Mouse (Mus musculus): ENCODE data around the gene Olfr1431. TPM values are rescaled to one million over a fixed set of nuclear protein-coding genes. Genes with fewer than 3 reads are reported as not detected.
"Not testable (repeated sequence)": the region's sequence is repeated elsewhere in the genome, so short reads cannot be mapped to it uniquely, and the experiment has no call there.

Olfr1431 gene
- not detected in 2 replicates for total RNA-seq (2015; ENCODE audit: low replicate concordance)
- 0.60 TPM in 1 of 2 replicates, not detected in the other for total RNA-seq (2017; ENCODE audit: low replicate concordance)

GRCm38 (mm10) chr19:12200334-12200733 is at the start of gene Olfr1431:
Olfr1431 (plus strand) TSS chr19:12200634.
- ATAC-seq (replicated peaks; ENCODE audit: low FRiP score, poor library complexity, severe bottlenecking), result no peak

- ATAC-seq (replicated peaks; ENCODE audit: low FRiP score, poor library complexity, severe bottlenecking), result not testable (repeated sequence)
Observed at GRCm38 (mm10) chr19:12170062-12170599, 30.3 kb upstream of the Olfr1431 start, which contains the start of gene Olfr1555-ps1. Olfr1555-ps1 (minus strand) TSS chr19:12170112.

GRCm38 (mm10) chr19:12175431-12175830 is 25.0 kb upstream of the Olfr1431 start:
- not testable (repeated sequence) for ATAC-seq (replicated peaks; ENCODE audit: low FRiP score, poor library complexity, severe bottlenecking)

- ATAC-seq (replicated peaks; ENCODE audit: low FRiP score, poor library complexity, severe bottlenecking), result not testable (repeated sequence)
Observed at GRCm38 (mm10) chr19:12199076-12199475, 1.4 kb upstream of the Olfr1431 start.

- not testable (repeated sequence) for ATAC-seq (replicated peaks; ENCODE audit: low FRiP score, poor library complexity, severe bottlenecking)
Observed at GRCm38 (mm10) chr19:12232496-12232895, 32.1 kb downstream of the Olfr1431 start, which contains the start of gene Olfr1432. Olfr1432 (minus strand) TSS chr19:12232596.

GRCm38 (mm10) chr19:12241559-12241958 is 41.1 kb downstream of the Olfr1431 start, which contains the start of gene Olfr262:
Olfr262 (minus strand) TSS chr19:12241659.
- ATAC-seq (replicated peaks; ENCODE audit: low FRiP score, poor library complexity, severe bottlenecking), result no peak

GRCm38 (mm10) chr19:12260732-12261131 is 60.3 kb downstream of the Olfr1431 start, which contains the start of gene Olfr235:
Olfr235 (plus strand) TSS chr19:12261032.
- no peak for ATAC-seq (replicated peaks; ENCODE audit: low FRiP score, poor library complexity, severe bottlenecking)

Other genes with a start within 250 kb of the Olfr1431 start
- 7.1 and 10.6 TPM in 2 replicates for gene Osbp, start 234.7 kb upstream of the Olfr1431 start, total RNA-seq (2015; ENCODE audit: low replicate concordance)
- gene Osbp, start 234.7 kb upstream of the Olfr1431 start, total RNA-seq (2017; ENCODE audit: low replicate concordance), result 12.7 and 14.8 TPM in 2 replicates
- not detected in 2 replicates for gene Olfr1423, start 159.3 kb upstream of the Olfr1431 start, total RNA-seq (2015; ENCODE audit: low replicate concordance)
- gene Olfr1423, start 159.3 kb upstream of the Olfr1431 start, total RNA-seq (2017; ENCODE audit: low replicate concordance), result not detected in 2 replicates
- not detected in 2 replicates for gene Olfr1424, start 138.0 kb upstream of the Olfr1431 start, total RNA-seq (2015; ENCODE audit: low replicate concordance)
- not detected in 2 replicates for gene Olfr1424, start 138.0 kb upstream of the Olfr1431 start, total RNA-seq (2017; ENCODE audit: low replicate concordance)
- gene Olfr1425, start 122.9 kb upstream of the Olfr1431 start, total RNA-seq (2015; ENCODE audit: low replicate concordance), result not detected in 2 replicates
- gene Olfr1425, start 122.9 kb upstream of the Olfr1431 start, total RNA-seq (2017; ENCODE audit: low replicate concordance), result not detected in 2 replicates
- not detected in 2 replicates for gene Olfr1426, start 108.6 kb upstream of the Olfr1431 start, total RNA-seq (2015; ENCODE audit: low replicate concordance)
- not detected in 2 replicates for gene Olfr1426, start 108.6 kb upstream of the Olfr1431 start, total RNA-seq (2017; ENCODE audit: low replicate concordance)
- gene Olfr1427, start 97.3 kb upstream of the Olfr1431 start, total RNA-seq (2015; ENCODE audit: low replicate concordance), result not detected in 2 replicates
- not detected in 2 replicates for gene Olfr1427, start 97.3 kb upstream of the Olfr1431 start, total RNA-seq (2017; ENCODE audit: low replicate concordance)
- gene Olfr1428, start 84.7 kb upstream of the Olfr1431 start, total RNA-seq (2015; ENCODE audit: low replicate concordance), result not detected in 2 replicates
- not detected in 2 replicates for gene Olfr1428, start 84.7 kb upstream of the Olfr1431 start, total RNA-seq (2017; ENCODE audit: low replicate concordance)
- not detected in 2 replicates for gene Olfr76, start 77.4 kb upstream of the Olfr1431 start, total RNA-seq (2015; ENCODE audit: low replicate concordance)
- gene Olfr76, start 77.4 kb upstream of the Olfr1431 start, total RNA-seq (2017; ENCODE audit: low replicate concordance), result not detected in 2 replicates
- not detected in 2 replicates for gene Olfr1555-ps1, start 30.5 kb upstream of the Olfr1431 start, total RNA-seq (2015; ENCODE audit: low replicate concordance)
- not detected in 2 replicates for gene Olfr1555-ps1, start 30.5 kb upstream of the Olfr1431 start, total RNA-seq (2017; ENCODE audit: low replicate concordance)
- gene Olfr1432, start 32.0 kb downstream of the Olfr1431 start, total RNA-seq (2015; ENCODE audit: low replicate concordance), result not detected in 2 replicates
- gene Olfr1432, start 32.0 kb downstream of the Olfr1431 start, total RNA-seq (2017; ENCODE audit: low replicate concordance), result not detected in 2 replicates
- gene Olfr262, start 41.0 kb downstream of the Olfr1431 start, total RNA-seq (2015; ENCODE audit: low replicate concordance), result not detected in 2 replicates
- 0.98 TPM in 1 of 2 replicates, not detected in the other for gene Olfr262, start 41.0 kb downstream of the Olfr1431 start, total RNA-seq (2017; ENCODE audit: low replicate concordance)
- not detected in 2 replicates for gene Olfr235, start 60.4 kb downstream of the Olfr1431 start, total RNA-seq (2015; ENCODE audit: low replicate concordance)
- not detected in 2 replicates for gene Olfr235, start 60.4 kb downstream of the Olfr1431 start, total RNA-seq (2017; ENCODE audit: low replicate concordance)
- not detected in 2 replicates for gene Olfr1434, start 79.2 kb downstream of the Olfr1431 start, total RNA-seq (2015; ENCODE audit: low replicate concordance)
- not detected in 2 replicates for gene Olfr1434, start 79.2 kb downstream of the Olfr1431 start, total RNA-seq (2017; ENCODE audit: low replicate concordance)
- gene Olfr1436, start 98.5 kb downstream of the Olfr1431 start, total RNA-seq (2015; ENCODE audit: low replicate concordance), result not detected in 2 replicates
- gene Olfr1436, start 98.5 kb downstream of the Olfr1431 start, total RNA-seq (2017; ENCODE audit: low replicate concordance), result not detected in 2 replicates
- not detected in 2 replicates for gene Olfr1437, start 124.5 kb downstream of the Olfr1431 start, total RNA-seq (2015; ENCODE audit: low replicate concordance)
- gene Olfr1437, start 124.5 kb downstream of the Olfr1431 start, total RNA-seq (2017; ENCODE audit: low replicate concordance), result not detected in 2 replicates
- not detected in 2 replicates for gene Olfr1438-ps1, start 135.3 kb downstream of the Olfr1431 start, total RNA-seq (2015; ENCODE audit: low replicate concordance)
- 0.28 TPM in 1 of 2 replicates, not detected in the other for gene Olfr1438-ps1, start 135.3 kb downstream of the Olfr1431 start, total RNA-seq (2017; ENCODE audit: low replicate concordance)
- gene Olfr1440, start 186.6 kb downstream of the Olfr1431 start, total RNA-seq (2015; ENCODE audit: low replicate concordance), result not detected in 2 replicates
- not detected in 2 replicates for gene Olfr1440, start 186.6 kb downstream of the Olfr1431 start, total RNA-seq (2017; ENCODE audit: low replicate concordance)
- gene Olfr1441, start 216.8 kb downstream of the Olfr1431 start, total RNA-seq (2015; ENCODE audit: low replicate concordance), result not detected in 2 replicates
- gene Olfr1441, start 216.8 kb downstream of the Olfr1431 start, total RNA-seq (2017; ENCODE audit: low replicate concordance), result not detected in 2 replicates
- gene Pfpl, start 227.3 kb downstream of the Olfr1431 start, total RNA-seq (2015; ENCODE audit: low replicate concordance), result not detected in 2 replicates
- gene Pfpl, start 227.3 kb downstream of the Olfr1431 start, total RNA-seq (2017; ENCODE audit: low replicate concordance), result not detected in 2 replicates